Mouse (Mus musculus): ENCODE results near the gene Hdac11. TPM values are rescaled to one million over a fixed set of nuclear protein-coding genes. Genes with fewer than 3 reads are reported as not detected.

The Hdac11 gene
- polyA plus RNA-seq, 1 experiment, result 3.5 TPM

GRCm38 (mm10) chr6:91215454-91215853 lies 59.0 kb downstream of the Hdac11 start:
- Histone ChIP-seq H3K27ac (replicated peaks; ENCODE audit: low read depth, low read length) (no peak overlapping the region), H3K4me1 (ENCODE audit: control insufficient read depth, insufficient read depth, insufficient read length, low read length) (peaks cover 18% of the 10 kb centered on the region), H3K4me3 (ENCODE audit: insufficient read depth, low read depth, low read length) (no peak overlapping the region)

GRCm38 (mm10) chr6:91218445-91218844 lies 62.0 kb downstream of the Hdac11 start:
- Histone ChIP-seq H3K27ac (replicated peaks; ENCODE audit: low read depth, low read length) (no peak overlapping the region), H3K4me1 (ENCODE audit: control insufficient read depth, insufficient read depth, insufficient read length, low read length) (peaks cover 19% of the 10 kb centered on the region), H3K4me3 (ENCODE audit: insufficient read depth, low read depth, low read length) (no peak overlapping the region)

- Histone ChIP-seq H3K27ac (replicated peaks; ENCODE audit: low read depth, low read length) (no peak overlapping the region), H3K4me3 (ENCODE audit: insufficient read depth, low read depth, low read length) (no peak overlapping the region), H3K4me1 (ENCODE audit: control insufficient read depth, insufficient read depth, insufficient read length, low read length) (peaks cover 21% of the 10 kb centered on the region)
These were observed 62.4 kb downstream of the Hdac11 start for GRCm38 (mm10) chr6:91218871-91219270.

GRCm38 (mm10) chr6:91220062-91220461 lies 63.6 kb downstream of the Hdac11 start:
- H3K4me3 ChIP-seq (ENCODE audit: insufficient read depth, low read depth, low read length), result no peak overlapping the region
- no peak overlapping the region for H3K27ac ChIP-seq (replicated peaks; ENCODE audit: low read depth, low read length)
- peaks cover 22% of the 10 kb centered on the region for H3K4me1 ChIP-seq (ENCODE audit: control insufficient read depth, insufficient read depth, insufficient read length, low read length)

GRCm38 (mm10) chr6:91221094-91221493 lies 64.6 kb downstream of the Hdac11 start:
- H3K4me1 ChIP-seq (ENCODE audit: control insufficient read depth, insufficient read depth, insufficient read length, low read length), result peaks cover 25% of the 10 kb centered on the region
- no peak overlapping the region for H3K27ac ChIP-seq (replicated peaks; ENCODE audit: low read depth, low read length)
- no peak overlapping the region for H3K4me3 ChIP-seq (ENCODE audit: insufficient read depth, low read depth, low read length)

- peaks cover 12% of the 10 kb centered on the region for H3K4me1 ChIP-seq (ENCODE audit: control insufficient read depth, insufficient read depth, insufficient read length, low read length)
- H3K4me3 ChIP-seq (ENCODE audit: insufficient read depth, low read depth, low read length), result no peak overlapping the region
- H3K27ac ChIP-seq (replicated peaks; ENCODE audit: low read depth, low read length), result no peak overlapping the region
These were observed 66.4 kb downstream of the Hdac11 start for GRCm38 (mm10) chr6:91222694-91223346.

Other genes starting within 250 kb of the Hdac11 start
- gene Iqsec1, start 168.0 kb upstream of the Hdac11 start, polyA plus RNA-seq (2012; ENCODE audit: insufficient read depth, insufficient read length, missing spikeins), result 65.7 and 80.9 TPM in 2 replicates
- 0.96 and 1.4 TPM in 2 replicates for gene Nup210, start 39.8 kb upstream of the Hdac11 start, polyA plus RNA-seq (2012; ENCODE audit: insufficient read depth, insufficient read length, missing spikeins)
- gene Fbln2, start 55.8 kb downstream of the Hdac11 start, polyA plus RNA-seq (2012; ENCODE audit: insufficient read depth, insufficient read length, missing spikeins), result 17.0 and 19.2 TPM in 2 replicates

Data from brown adipose tissue, adult 24 weeks (tissue).